Mouse (Mus musculus) intestine, embryonic 16.5 days (tissue): Measurements from ENCODE around the gene Tmsb15l. TPM values are rescaled to one million over a fixed set of nuclear protein-coding genes. Genes with fewer than 3 reads are reported as not detected.
A peak's percentile ranks its signal among the peaks of the same experiment; 100 is the strongest.
"Not testable (repeated sequence)": the region's sequence is repeated elsewhere in the genome, so short reads cannot be mapped to it uniquely, and the experiment has no call there.

Experiments
- ATAC-seq: fragments of 200-750 bp; cut with Nextera tagmentation; 2 replicates; pipeline ENCODE4 v1.8.0; 2017; ENCODE audit warnings: moderate TSS enrichment, moderate library complexity
- H3K27ac ChIP-seq: fragments of 300-500 bp; sonication (generic); 2 replicates; pipeline ENCODE4 v1.5.1; 2014; ENCODE audit warnings: mild to moderate bottlenecking, low read length
- H3K27me3 ChIP-seq: fragments of 300-500 bp; sonication (generic); replicated peaks from 2 replicates; pipeline ENCODE4 v1.6.1; 2014; ENCODE audit warnings: low read length, control low read depth, mixed read lengths; ENCODE audit not compliant: control insufficient read depth, insufficient read depth
- H3K36me3 ChIP-seq: fragments of 300-500 bp; sonication (generic); 2 replicates; pipeline ENCODE4 v1.6.1; 2014; ENCODE audit warnings: low read length, control low read depth; ENCODE audit not compliant: control insufficient read depth, insufficient read depth
- H3K4me1 ChIP-seq: fragments of 300-500 bp; sonication (generic); 2 replicates; pipeline ENCODE4 v1.6.1; 2014; ENCODE audit warnings: low read length, control low read depth, mixed read lengths; ENCODE audit not compliant: control insufficient read depth, insufficient read depth
- H3K4me2 ChIP-seq: fragments of 300-500 bp; sonication (generic); 2 replicates; pipeline ENCODE4 v1.6.1; 2014; ENCODE audit warnings: low read depth, low read length, control low read depth
- H3K4me3 ChIP-seq: fragments of 300-500 bp; sonication (generic); 2 replicates; pipeline ENCODE4 v1.5.1; 2014; ENCODE audit warnings: mild to moderate bottlenecking, low read length
- H3K9ac ChIP-seq: fragments of 300-500 bp; sonication (generic); 2 replicates; pipeline ENCODE4 v1.6.1; 2014; ENCODE audit warnings: low read depth, low read length
- H3K9me3 ChIP-seq: fragments of 300-500 bp; sonication (generic); 2 replicates; pipeline ENCODE4 v1.6.1; 2016; ENCODE audit warnings: low read length, control low read depth; ENCODE audit not compliant: control insufficient read depth
- WGBS: fragments of 180-500 bp; shearing (Covaris S2); extraction: QIAGEN DNeasy Blood & Tissue Kit; methylation state at CpG from one replicate; pipeline ENCODE4 v1.1.7; 2014; 5-methylcytosine and 5-hydroxymethylcytosine counted together
- polyA plus RNA-seq: library from polyadenylated mRNA; unstranded; fragments of >200 nt; fragmentation: Nextera tagmentation; extraction: Ambion mirVana; gene quantifications from 2 replicates; pipeline ENCODE4 v1.2.1, GENCODE M21; 2015

Gene Tmsb15l
- polyA plus RNA-seq, 1 experiment from 2014 or later: 3.9 TPM

DNA sequence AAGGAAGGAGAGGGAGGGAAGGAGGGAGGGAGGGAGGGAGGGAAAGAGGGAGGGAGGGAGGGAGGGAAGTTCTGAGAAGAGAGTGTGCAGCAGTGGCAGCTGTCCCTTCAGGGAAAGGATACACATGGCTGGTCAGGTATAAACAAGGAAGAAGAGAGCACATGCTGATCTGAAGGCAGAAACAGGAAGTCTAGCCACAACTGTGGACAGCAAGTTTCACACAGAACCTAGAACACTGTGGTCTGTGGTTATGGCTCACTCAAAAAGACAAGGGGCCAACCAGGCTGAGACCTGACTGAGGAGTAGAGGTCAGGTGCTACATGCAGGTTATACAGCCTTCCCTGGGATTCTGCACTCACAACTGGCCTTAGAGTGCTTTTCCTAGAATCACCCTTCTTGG, 9.4 kb upstream of the Tmsb15l start:
- no peak for ATAC-seq
- Histone ChIP-seq H3K27me3 (no peaks in the 10 kb centered on the region), H3K9me3 (no peaks in the 10 kb centered on the region), H3K4me3 (no peak overlapping the region), H3K27ac (no peak overlapping the region), H3K36me3 (no peaks in the 10 kb centered on the region), H3K4me1 (no peaks in the 10 kb centered on the region), H3K4me2 (no peak overlapping the region), H3K9ac (no peak overlapping the region)

DNA sequence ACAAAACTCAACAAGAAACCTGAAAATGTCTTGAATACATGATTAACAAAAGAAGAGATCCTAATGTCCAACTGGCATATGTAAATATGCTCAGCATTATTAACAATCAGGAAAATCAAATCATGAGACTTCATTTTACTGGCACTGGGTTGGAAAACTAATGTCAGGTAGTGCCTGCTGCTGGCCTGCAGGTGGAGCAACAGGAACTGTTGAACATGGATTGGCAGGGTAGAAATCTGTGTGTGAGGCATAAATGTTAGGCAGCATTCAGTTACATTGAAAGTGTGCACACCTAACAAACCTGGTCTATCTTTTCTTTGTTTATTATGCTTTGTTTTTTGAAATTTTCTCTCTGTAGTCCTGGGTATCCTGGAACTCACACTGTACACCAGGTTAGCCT, 1.9 kb upstream of the Tmsb15l start:
- Histone ChIP-seq H3K9me3 (no peaks in the 10 kb centered on the region), H3K9ac (no peak overlapping the region), H3K4me2 (no peak overlapping the region), H3K27ac (no peak overlapping the region), H3K4me3 (no peak overlapping the region), H3K4me1 (no peaks in the 10 kb centered on the region), H3K27me3 (no peaks in the 10 kb centered on the region), H3K36me3 (no peaks in the 10 kb centered on the region)
- ATAC-seq: no peak

DNA sequence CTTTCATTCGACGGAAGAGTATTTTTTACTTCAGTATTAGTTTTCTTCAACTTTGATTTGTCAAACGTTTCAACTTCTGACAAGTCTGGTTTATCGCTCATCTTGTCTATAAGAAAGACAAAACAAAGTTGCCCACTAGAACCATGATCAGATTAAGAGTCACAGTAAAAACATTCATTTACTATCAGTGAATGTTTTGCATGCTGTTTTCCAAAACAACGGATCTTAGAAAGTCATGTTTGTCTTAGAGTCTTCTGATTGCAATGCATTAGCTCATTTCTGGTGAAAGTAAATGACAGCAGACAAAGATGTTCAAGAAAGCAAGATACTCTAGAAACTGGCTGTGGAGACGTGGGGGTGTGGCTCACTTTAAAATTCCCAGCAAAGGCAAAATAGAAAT, 1.3 kb downstream of the Tmsb15l start, which contains the start of gene Tmsb15b2:
TSS of gene Tmsb15b2 (minus strand) at position 101 of the 400 bp plus-strand sequence.
- ATAC-seq, H3K36me3 ChIP-seq, H3K4me1 ChIP-seq, H3K27me3 ChIP-seq, H3K27ac ChIP-seq, H3K9me3 ChIP-seq: not testable (repeated sequence)
- 82% methylated on average over 6 of the region's 6 CpGs for WGBS
- Histone ChIP-seq H3K9ac (peak within 1 kb of the TSS; percentile 67), H3K4me2 (peak within 1 kb of the TSS; percentile 50), H3K4me3 (peak within 1 kb of the TSS; percentile 48)

DNA sequence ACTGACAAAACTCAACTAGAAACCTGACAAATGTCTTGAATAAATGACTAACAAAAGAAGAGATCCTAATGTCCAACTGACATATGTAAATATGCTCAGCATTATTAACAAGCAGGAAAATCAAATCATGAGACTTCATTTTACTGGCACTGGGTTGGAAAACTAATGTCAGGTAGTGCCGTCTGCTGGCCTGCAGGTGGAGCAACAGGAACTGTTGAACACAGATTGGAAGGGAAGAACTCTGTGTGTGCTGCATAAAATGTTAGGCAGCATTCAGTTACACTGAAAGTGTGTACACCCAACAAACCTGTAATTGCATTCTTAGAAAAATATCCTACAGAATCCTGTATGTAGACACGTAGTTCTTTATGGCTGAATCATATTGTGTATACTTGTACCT, 17.0 kb downstream of the Tmsb15l start:
- WGBS: 27% methylated on average over 2 of the region's 2 CpGs

DNA sequence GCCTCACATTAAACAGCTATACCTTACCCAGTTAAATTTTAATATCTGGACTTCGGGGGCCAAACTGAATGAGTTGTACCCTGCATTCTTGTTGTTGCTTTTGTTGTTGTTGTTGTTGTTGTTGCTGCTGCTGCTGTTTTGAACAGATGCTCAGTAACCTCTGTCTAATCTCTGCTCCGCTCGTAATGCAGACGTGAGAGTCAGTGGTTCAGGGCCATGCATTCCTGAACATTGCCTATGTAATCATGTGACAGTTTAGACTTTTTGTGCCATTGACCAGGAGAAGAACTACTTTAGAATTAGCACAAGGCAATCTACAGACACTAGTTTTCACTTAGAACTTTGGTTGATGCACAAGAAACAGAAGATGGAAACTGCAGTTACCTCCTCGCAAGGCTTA, 18.4 kb downstream of the Tmsb15l start:
- WGBS: 56% methylated on average over 5 of the region's 5 CpGs
- peak overlapping the region; percentile 36; the same call in 1 of the 2 replicates for H3K4me3 ChIP-seq
- ATAC-seq: peak; percentile 58

More for the DNA sequence above, 17.0 kb downstream of the Tmsb15l start:
- H3K9ac ChIP-seq: no peak overlapping the region
- H3K36me3 ChIP-seq: no peaks in the 10 kb centered on the region
- ATAC-seq: no peak
- no peaks in the 10 kb centered on the region for H3K9me3 ChIP-seq
- H3K4me1 ChIP-seq: no peaks in the 10 kb centered on the region
- H3K4me2 ChIP-seq: no peak overlapping the region
- no peak overlapping the region for H3K4me3 ChIP-seq
- H3K27ac ChIP-seq: no peak overlapping the region
- no peaks in the 10 kb centered on the region for H3K27me3 ChIP-seq

DNA sequence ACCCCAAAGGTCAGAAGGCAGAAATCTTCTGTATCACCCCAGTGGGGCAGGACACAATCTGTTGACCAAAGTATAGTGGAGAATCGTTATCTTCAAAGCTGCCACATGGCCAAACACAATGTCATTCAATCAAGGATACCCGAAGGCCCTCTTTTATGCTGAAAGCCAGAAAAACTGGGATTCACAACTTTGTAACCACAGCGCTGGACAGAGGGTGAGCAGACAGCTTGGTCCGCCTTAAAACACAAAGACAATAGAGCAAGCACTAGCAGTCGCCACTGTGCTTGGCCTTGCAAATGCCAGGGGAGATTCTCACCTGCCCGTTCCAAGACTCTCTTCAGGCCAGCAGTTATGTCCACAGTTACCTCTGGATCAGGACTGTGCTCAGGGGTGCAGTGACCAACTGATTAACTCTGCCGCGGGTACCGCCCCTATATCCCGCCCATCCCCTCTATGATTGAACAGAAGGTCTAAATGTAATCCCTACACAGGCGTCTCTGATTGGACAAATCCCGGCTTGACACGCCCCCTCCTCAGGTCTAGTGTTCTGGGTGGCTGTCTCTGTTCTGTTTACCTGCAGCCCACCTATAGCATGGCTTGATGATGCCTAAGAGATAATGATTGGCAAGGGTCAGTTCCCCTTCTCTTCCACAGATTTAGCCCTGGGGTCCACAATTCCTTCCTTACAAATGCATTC, 18.9 kb downstream of the Tmsb15l start:
- H3K27me3 ChIP-seq: not testable (repeated sequence)
- 19% methylated on average over 13 of the region's 13 CpGs for WGBS

More for the DNA sequence above, 18.4 kb downstream of the Tmsb15l start:
- H3K9me3 ChIP-seq, H3K36me3 ChIP-seq, H3K27me3 ChIP-seq, H3K27ac ChIP-seq, H3K4me1 ChIP-seq, H3K9ac ChIP-seq: not testable (repeated sequence)
- H3K4me2 ChIP-seq: peak overlapping the region; percentile 42; the same call in 1 of the 2 replicates

DNA sequence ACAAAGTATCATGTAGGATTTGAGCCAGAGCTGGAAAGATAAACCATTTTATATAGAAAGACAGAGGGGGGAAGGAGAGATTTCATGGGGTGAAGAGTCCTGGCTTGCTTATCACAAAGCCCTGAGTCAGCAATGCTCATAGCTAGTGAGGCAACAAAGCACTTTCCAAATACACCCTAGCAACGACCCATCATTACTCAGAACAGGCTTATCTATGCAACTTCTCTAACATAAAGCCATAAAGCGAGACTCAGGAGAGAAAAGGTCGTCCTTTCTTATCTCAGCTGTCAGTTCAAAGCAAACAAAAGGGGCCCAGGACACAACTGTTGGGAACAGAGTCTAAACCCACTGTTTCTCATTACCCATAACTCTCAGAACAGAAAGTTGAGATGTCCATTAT, 38.7 kb downstream of the Tmsb15l start:
- Histone ChIP-seq H3K27me3 (no peaks in the 10 kb centered on the region), H3K9me3 (no peaks in the 10 kb centered on the region), H3K36me3 (no peaks in the 10 kb centered on the region), H3K4me1 (no peaks in the 10 kb centered on the region), H3K9ac (no peak overlapping the region), H3K4me2 (no peak overlapping the region), H3K27ac (no peak overlapping the region), H3K4me3 (no peak overlapping the region)
- peak; percentile 100 for ATAC-seq
- WGBS: 16% methylated on average over 3 of the region's 3 CpGs

More for the DNA sequence above, 18.9 kb downstream of the Tmsb15l start:
- H3K9ac ChIP-seq, H3K36me3 ChIP-seq, H3K4me1 ChIP-seq, H3K9me3 ChIP-seq, H3K27ac ChIP-seq: not testable (repeated sequence)
- peak; percentile 98 for ATAC-seq
- peak overlapping the region; percentile 36 for H3K4me3 ChIP-seq
- peak overlapping the region; percentile 42 for H3K4me2 ChIP-seq

DNA sequence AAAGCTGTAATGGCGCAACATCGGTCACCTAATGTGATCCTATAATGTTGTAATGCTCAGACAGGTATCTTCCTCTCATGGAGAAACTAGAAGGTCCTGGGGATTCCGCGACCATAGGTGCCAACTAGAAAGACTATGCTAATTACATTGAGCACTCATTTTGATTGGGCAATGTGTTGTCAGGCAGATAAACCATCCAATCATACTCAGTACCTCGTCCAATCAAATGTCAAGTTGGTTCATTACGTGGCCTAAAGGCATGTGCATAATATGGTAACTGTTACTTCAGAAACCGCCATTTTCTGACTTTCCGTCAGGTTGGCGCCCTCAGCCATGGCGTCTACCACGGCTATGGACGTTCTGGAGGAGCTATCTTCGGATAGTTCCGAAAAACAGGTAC, 49.6 kb downstream of the Tmsb15l start, which contains the start of gene H2bfm:
TSS of gene H2bfm (plus strand) at position 295 of the 400 bp plus-strand sequence.
- H3K27me3 ChIP-seq: no peaks in the 10 kb centered on the region
- H3K9ac ChIP-seq: no peak within 1 kb of the TSS
- H3K4me2 ChIP-seq: no peak within 1 kb of the TSS
- H3K27ac ChIP-seq: no peak within 1 kb of the TSS
- no peaks in the 10 kb centered on the region for H3K4me1 ChIP-seq
- H3K4me3 ChIP-seq: no peak within 1 kb of the TSS
- H3K36me3 ChIP-seq: no peaks in the 10 kb centered on the region
- H3K9me3 ChIP-seq: 0 out of 2 replicates have a peak, but pooled peaks cover 3% of the 10 kb centered on the region
- no peak for ATAC-seq
- 93% methylated on average over 14 of the region's 14 CpGs for WGBS

DNA sequence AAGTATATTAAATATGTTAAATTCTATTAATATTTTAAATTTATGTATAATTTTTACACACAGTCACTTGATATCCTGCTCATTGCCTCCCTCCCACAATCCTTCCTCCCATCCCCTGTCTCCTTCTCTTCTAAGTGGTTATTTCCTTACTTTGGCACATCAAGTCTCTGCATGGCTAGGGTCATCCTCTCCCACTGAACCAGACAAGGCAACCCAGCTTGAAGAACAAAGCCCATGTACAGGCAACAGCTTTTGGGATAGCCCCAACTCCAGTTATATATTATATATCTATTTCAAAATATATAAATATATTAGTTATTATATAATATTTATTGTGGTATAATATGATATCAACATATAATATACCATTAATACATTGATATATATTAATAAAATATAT, 50.8 kb downstream of the Tmsb15l start:
- 0 out of 2 replicates have a peak, but pooled peaks cover 3% of the 10 kb centered on the region for H3K9me3 ChIP-seq
- H3K4me2 ChIP-seq: no peak overlapping the region
- ATAC-seq: no peak
- no peak overlapping the region for H3K9ac ChIP-seq
- H3K27ac ChIP-seq: no peak overlapping the region
- H3K36me3 ChIP-seq: no peaks in the 10 kb centered on the region
- H3K27me3 ChIP-seq: no peaks in the 10 kb centered on the region
- no peaks in the 10 kb centered on the region for H3K4me1 ChIP-seq
- no peak overlapping the region for H3K4me3 ChIP-seq
